ENCODE assay signal across 18 mouse cellular contexts in the genomic region with DNA sequence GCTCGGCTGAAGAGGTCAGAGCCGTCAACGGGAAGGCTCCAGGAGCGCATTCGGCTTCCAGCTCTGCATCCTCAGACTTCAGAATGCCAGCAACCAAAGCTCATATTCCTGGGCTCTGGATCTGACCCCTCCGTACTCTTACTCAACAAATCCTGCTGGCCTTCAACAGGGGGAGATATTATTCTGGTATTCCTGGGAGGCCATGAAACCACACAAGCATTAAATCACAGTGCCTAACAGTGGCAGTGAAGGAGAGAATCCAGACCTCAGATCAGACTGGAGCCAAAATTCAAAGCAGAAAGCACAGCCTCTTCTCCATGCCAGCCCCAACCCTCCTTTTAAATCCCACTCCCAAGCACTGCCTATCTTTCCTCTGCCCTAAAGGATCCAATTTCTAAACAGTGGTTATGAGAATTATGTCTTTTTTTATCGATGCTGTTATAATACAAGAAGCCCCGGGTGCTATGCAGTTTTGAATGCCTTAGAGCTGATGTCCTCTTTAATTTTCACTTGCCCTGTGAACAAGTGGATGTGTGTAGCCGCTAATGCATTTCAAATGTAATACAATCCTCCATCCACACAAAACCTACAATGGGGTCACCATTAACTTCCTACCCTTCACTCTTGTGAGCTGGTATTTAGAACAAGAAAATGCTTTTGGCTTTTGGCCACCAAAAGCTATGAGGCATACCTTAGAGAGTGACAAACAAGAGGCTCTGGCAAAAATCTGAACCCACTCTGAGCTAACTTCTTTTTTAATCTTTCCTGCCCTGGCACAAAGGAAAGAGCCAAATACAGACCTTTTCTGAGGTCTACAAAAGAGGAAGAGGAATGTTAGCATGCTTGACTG.
A peak's percentile ranks its signal among the peaks of the same experiment; 100 is the strongest.
DNase-seq lines count a peak whose midpoint lies in the region; ATAC-seq and TF ChIP-seq lines count a peak whose summit lies in the region.
"Had no signal": no experiment of that assay in that cellular context is flagged by ENCODE, and none has a peak within 500 bp of the region (broad histone marks: within the 10 kb centered on the region; RNA-seq: fewer than 3 reads in every experiment).

No protein-coding gene starts in this region.

- no peak overlapping the region for H3K4me2 ChIP-seq in embryonic facial prominence, embryonic 15.5 days (replicated peaks)

- 66% methylated on average over 9 of the region's 9 CpGs for WGBS in embryonic facial prominence, embryonic 15.5 days
- WGBS in lung, adult 2 months, result 77% methylated on average over 9 of the region's 9 CpGs

- TF ChIP-seq CTCF in lung, adult 2 months (IDR thresholded peaks at IDR 0.05; ENCODE audit: insufficient read depth, low read length), result no peak

- H3K4me1 ChIP-seq in embryonic facial prominence, embryonic 15.5 days, result 0 out of 2 replicates have a peak, but pooled peaks cover 5% of the 10 kb centered on the region
- no peaks in the 10 kb centered on the region for H3K4me1 ChIP-seq in lung, adult 2 months (ENCODE audit: control insufficient read depth, insufficient read depth, low read length)

- H3K36me3 ChIP-seq in embryonic facial prominence, embryonic 15.5 days, result no peaks in the 10 kb centered on the region
- H3K36me3 ChIP-seq: heart, embryonic 10.5 days; midbrain, embryonic 10.5 days had no signal

- H3K27me3 ChIP-seq in embryonic facial prominence, embryonic 15.5 days, result no peaks in the 10 kb centered on the region

- peak; percentile 69 for ATAC-seq in embryonic facial prominence, embryonic 15.5 days (ENCODE audit: insufficient number of reproducible peaks, low FRiP score, low TSS enrichment, low read depth)
- ATAC-seq: forebrain, embryonic 14.5 days; lung, postnatal 0 days had no signal

- intact Hi-C loops in left cerebral cortex, postnatal 4 days (cut with DNase I), result no loop called here
- intact Hi-C loops in left cerebral cortex, postnatal 36 days (cut with DNase I), result no loop called here

- no peak overlapping the region for H3K9ac ChIP-seq in embryonic facial prominence, embryonic 15.5 days

- no peak overlapping the region for H3K27ac ChIP-seq in embryonic facial prominence, embryonic 15.5 days (replicated peaks)
- H3K27ac ChIP-seq: heart, embryonic 10.5 days; macrophage; midbrain, embryonic 10.5 days had no signal

- no peak for TF ChIP-seq POLR2A in lung, adult 2 months (IDR thresholded peaks at IDR 0.05; ENCODE audit: borderline replicate concordance, extremely low read depth, low read depth, low read length)

- peak; percentile 9 for DNase-seq in embryo, embryonic 10.5 days (ENCODE audit: low spot score)
- no peak for DNase-seq in embryo, embryonic 9.5 days (ENCODE audit: extremely low spot score)
- peak; percentile 4 for DNase-seq in left cerebral cortex, postnatal 4 days
- DNase-seq in left cerebral cortex, postnatal 36 days (ENCODE audit: low spot score in 2 of 2), result no peak
- no peak for DNase-seq in frontal cortex, postnatal 25 days (ENCODE audit: low spot score in 2 of 2)
- no peak for DNase-seq in lung, adult 2 months
- DNase-seq: adrenal gland, postnatal 14 days; B cell, adult 2 months; cerebellum, postnatal 25 days; gastrocnemius, postnatal 10 days; kidney, adult 2 months; kidney, postnatal 10 days had no signal

- H3K9me3 ChIP-seq in embryonic facial prominence, embryonic 15.5 days (replicated peaks), result no peaks in the 10 kb centered on the region
- H3K9me3 ChIP-seq: heart, embryonic 10.5 days; midbrain, embryonic 10.5 days had no signal

- H3K4me3 ChIP-seq in embryonic facial prominence, embryonic 15.5 days (replicated peaks), result no peak overlapping the region
- H3K4me3 ChIP-seq in lung, adult 2 months (replicated peaks; ENCODE audit: extremely low read depth, low read depth, low read length), result no peak overlapping the region
- H3K4me3 ChIP-seq: heart, embryonic 10.5 days; midbrain, embryonic 10.5 days had no signal

Comparison
In these comparisons a context has a peak if more than half of its experiments do, and no peak if none do; other contexts are left out.
1. DNase-seq: peak in embryo, embryonic 10.5 days (single experiment) and left cerebral cortex, postnatal 4 days (single experiment); none in embryo, embryonic 9.5 days (single experiment), left cerebral cortex, postnatal 36 days (0 of 2), frontal cortex, postnatal 25 days (0 of 2) and lung, adult 2 months (single experiment).